Mouse (Mus musculus): Measurements from ENCODE around the gene Gm49510. TPM values are rescaled to one million over a fixed set of nuclear protein-coding genes. Genes with fewer than 3 reads are reported as not detected.

Gene Gm49510
- polyA plus RNA-seq, 1 experiment from 2014 or later, result not detected

DNA sequence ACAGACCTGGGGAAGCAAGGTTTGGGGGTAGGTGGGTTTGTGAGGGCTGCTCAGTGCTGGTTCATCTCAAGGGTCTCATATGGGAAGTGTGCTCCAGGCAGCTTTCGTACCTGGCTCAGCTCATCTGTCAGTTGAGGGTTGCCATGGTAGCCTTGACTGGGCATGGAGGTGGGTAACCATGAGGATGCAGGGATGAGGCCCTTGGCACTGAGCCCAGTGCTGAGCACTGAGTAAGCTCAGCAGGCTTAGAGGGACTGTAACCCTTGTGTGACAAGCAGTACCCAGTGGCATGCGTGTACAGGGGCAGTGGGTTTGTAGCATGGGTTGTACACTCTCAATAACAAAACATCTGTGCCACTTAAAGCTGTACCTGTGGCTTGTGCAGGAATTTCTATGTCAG is 38.5 kb downstream of the Gm49510 start:
- Histone ChIP-seq H3K27ac (replicated peaks in 1 of 2; ENCODE audit: control insufficient read depth in 1 of 2, insufficient read depth in 1 of 2, low read depth in 2 of 2, low read length in 2 of 2) (no peak overlapping the region), H3K4me3 (ENCODE audit: control insufficient read depth in 1 of 2, insufficient read depth in 1 of 2, low read depth in 1 of 2, low read length in 2 of 2) (no peak overlapping the region), H3K4me2 (ENCODE audit: low read length) (no peak overlapping the region), H3K27me3 (ENCODE audit: control insufficient read depth, insufficient read depth, low read length) (no peaks in the 10 kb centered on the region), H3K36me3 (ENCODE audit: control insufficient read depth, insufficient read depth, low read length) (peaks cover 54% of the 10 kb centered on the region), H3K9me3 (ENCODE audit: control insufficient read depth, low read length) (no peaks in the 10 kb centered on the region), H3K9ac (ENCODE audit: low read length) (no peak overlapping the region), H3K4me1 (ENCODE audit: control insufficient read depth in 2 of 2, insufficient read depth in 2 of 2, low read length in 2 of 2) (peaks cover 5 to 18% of the 10 kb centered on the region in 2 experiments; a peak in 3 of 4 replicates)
- WGBS, result 71% methylated on average over 2 of the region's 2 CpGs
- ATAC-seq (ENCODE audit: insufficient number of reproducible peaks, insufficient read depth, low FRiP score, low read depth), result no peak

DNA sequence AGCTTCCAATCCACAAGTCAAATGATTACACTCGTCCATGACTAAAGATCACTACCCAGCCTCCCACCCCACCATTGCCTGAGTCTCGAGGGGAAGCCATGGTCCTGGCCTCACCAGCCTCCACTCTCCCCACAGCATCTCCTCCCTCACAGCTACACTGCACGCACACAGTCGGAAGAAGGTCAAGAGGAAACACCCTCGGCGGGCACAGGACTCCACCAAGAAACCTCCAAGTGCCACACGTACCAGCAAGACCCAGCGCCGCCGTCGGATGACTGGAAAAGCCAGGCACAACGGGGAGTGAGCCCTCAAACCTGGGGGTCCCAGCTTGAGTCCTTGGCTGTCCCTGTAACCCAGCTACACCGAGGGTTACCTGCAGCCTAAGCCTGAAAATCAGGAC is 40.9 kb downstream of the Gm49510 start:
- H3K9me3 ChIP-seq (ENCODE audit: control insufficient read depth, low read length), result no peaks in the 10 kb centered on the region
- ATAC-seq (ENCODE audit: insufficient number of reproducible peaks, insufficient read depth, low FRiP score, low read depth), result no peak
- no peaks in the 10 kb centered on the region for H3K27me3 ChIP-seq (ENCODE audit: control insufficient read depth, insufficient read depth, low read length)
- no peak overlapping the region for H3K4me3 ChIP-seq (ENCODE audit: control insufficient read depth in 1 of 2, insufficient read depth in 1 of 2, low read depth in 1 of 2, low read length in 2 of 2)
- WGBS, result 90% methylated on average over 13 of the region's 13 CpGs
- no peak overlapping the region for H3K4me2 ChIP-seq (ENCODE audit: low read length)
- H3K27ac ChIP-seq (replicated peaks in 1 of 2; ENCODE audit: control insufficient read depth in 1 of 2, insufficient read depth in 1 of 2, low read depth in 2 of 2, low read length in 2 of 2), result no peak overlapping the region
- H3K9ac ChIP-seq (ENCODE audit: low read length), result no peak overlapping the region
- peaks cover 54% of the 10 kb centered on the region for H3K36me3 ChIP-seq (ENCODE audit: control insufficient read depth, insufficient read depth, low read length)
- peaks cover 5 to 14% of the 10 kb centered on the region in 2 experiments; a peak in 3 of 4 replicates for H3K4me1 ChIP-seq (ENCODE audit: control insufficient read depth in 2 of 2, insufficient read depth in 2 of 2, low read length in 2 of 2)

DNA sequence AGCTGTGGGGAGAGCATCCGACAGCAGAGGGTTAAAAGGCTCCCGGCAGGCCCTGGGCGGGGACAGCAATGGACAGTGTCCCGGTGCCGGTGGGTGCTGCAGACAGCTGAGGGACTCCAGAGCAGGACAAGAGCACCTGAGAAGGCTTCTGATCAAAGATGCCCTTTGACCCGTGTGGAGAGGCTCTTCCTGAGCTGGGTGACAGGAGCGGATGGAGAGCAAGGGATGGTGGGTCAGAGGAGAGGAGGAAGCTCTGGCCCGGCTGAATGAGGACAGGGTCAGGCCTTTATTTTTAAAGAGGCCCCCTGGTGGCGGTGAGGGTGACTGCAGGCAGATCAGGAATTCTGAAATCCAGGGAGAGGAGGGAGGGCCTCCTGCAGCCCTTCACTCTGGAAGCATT is 43.2 kb downstream of the Gm49510 start:
- Histone ChIP-seq H3K9me3 (ENCODE audit: control insufficient read depth, low read length) (no peaks in the 10 kb centered on the region), H3K4me3 (ENCODE audit: control insufficient read depth in 1 of 2, insufficient read depth in 1 of 2, low read depth in 1 of 2, low read length in 2 of 2) (peak overlapping the region; percentile 29 to 50), H3K36me3 (ENCODE audit: control insufficient read depth, insufficient read depth, low read length) (peaks cover 44% of the 10 kb centered on the region), H3K4me2 (ENCODE audit: low read length) (peak overlapping the region; percentile 61), H3K9ac (ENCODE audit: low read length) (peak overlapping the region; percentile 54), H3K4me1 (ENCODE audit: control insufficient read depth in 2 of 2, insufficient read depth in 2 of 2, low read length in 2 of 2) (peaks cover 3 to 6% of the 10 kb centered on the region in 2 experiments; a peak in 2 of 4 replicates), H3K27ac (replicated peaks in 1 of 2; ENCODE audit: control insufficient read depth in 1 of 2, insufficient read depth in 1 of 2, low read depth in 2 of 2, low read length in 2 of 2) (no peak overlapping the region), H3K27me3 (ENCODE audit: control insufficient read depth, insufficient read depth, low read length) (no peaks in the 10 kb centered on the region)
- ATAC-seq (ENCODE audit: insufficient number of reproducible peaks, insufficient read depth, low FRiP score, low read depth), result peak; percentile 45; the same call in 1 of the 2 replicates
- 1% methylated on average over 9 of the region's 9 CpGs for whole genome bisulfite sequencing

DNA sequence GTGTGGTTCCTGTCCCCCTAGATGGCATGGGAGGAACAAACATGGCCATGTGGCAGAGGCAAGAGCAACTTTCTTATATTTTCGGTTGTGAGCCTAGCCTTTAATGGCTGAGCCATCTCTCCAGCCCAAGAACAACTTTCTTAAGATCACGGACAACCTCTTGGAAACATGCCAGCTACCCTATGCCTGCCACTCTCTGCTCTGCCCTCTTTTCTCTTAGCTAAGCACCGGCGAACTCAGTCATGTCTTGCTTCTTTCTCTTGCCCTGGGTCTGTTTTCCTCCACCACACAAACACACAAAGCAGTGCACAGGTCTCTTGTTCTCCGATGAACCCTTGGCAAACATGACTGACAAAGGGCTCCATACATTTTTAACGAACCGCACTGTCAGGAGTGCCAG is 46.8 kb downstream of the Gm49510 start:
- WGBS, result 77% methylated on average over 7 of the region's 7 CpGs
- no peak overlapping the region for H3K4me2 ChIP-seq (ENCODE audit: low read length)
- no peak overlapping the region for H3K27ac ChIP-seq (replicated peaks in 1 of 2; ENCODE audit: control insufficient read depth in 1 of 2, insufficient read depth in 1 of 2, low read depth in 2 of 2, low read length in 2 of 2)
- no peaks in the 10 kb centered on the region for H3K9me3 ChIP-seq (ENCODE audit: control insufficient read depth, low read length)
- peaks cover 4% of the 10 kb centered on the region; the same call in 1 of the 2 replicates for H3K27me3 ChIP-seq (ENCODE audit: control insufficient read depth, insufficient read depth, low read length)
- H3K4me1 ChIP-seq (ENCODE audit: control insufficient read depth in 2 of 2, insufficient read depth in 2 of 2, low read length in 2 of 2), result peaks cover 9 to 12% of the 10 kb centered on the region in 2 experiments; a peak in 3 of 4 replicates
- no peak for ATAC-seq (ENCODE audit: insufficient number of reproducible peaks, insufficient read depth, low FRiP score, low read depth)
- H3K36me3 ChIP-seq (ENCODE audit: control insufficient read depth, insufficient read depth, low read length), result peaks cover 9% of the 10 kb centered on the region
- H3K4me3 ChIP-seq (ENCODE audit: control insufficient read depth in 1 of 2, insufficient read depth in 1 of 2, low read depth in 1 of 2, low read length in 2 of 2), result no peak overlapping the region
- H3K9ac ChIP-seq (ENCODE audit: low read length), result no peak overlapping the region

DNA sequence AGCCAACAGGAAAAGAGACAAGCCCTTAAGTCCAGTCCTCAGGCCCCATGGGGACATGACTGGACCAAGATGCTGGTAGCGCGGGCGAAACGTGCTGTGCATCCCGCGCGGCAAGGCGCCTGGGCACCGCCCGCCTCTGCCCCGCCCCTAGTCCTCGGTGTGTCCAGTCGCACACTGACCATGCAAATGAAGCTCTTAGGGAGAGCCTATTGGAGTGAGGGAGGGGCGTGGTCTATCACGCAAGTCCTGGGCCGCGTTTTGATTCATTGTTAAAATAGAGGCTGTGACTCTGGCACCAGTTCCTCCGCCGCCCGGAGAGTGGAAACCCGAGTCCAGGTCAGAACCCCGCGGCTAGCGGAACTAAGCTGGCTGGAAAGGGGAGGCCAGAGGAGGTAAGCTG is 48.2 kb downstream of the Gm49510 start, which contains the start of gene Triobp:
Gene Triobp, plus strand, starts transcription at position 68 of the 400 bp plus-strand sequence.
- Histone ChIP-seq H3K4me2 (ENCODE audit: low read length) (peak within 1 kb of the TSS; percentile 90), H3K4me1 (ENCODE audit: control insufficient read depth in 2 of 2, insufficient read depth in 2 of 2, low read length in 2 of 2) (peaks cover 6 to 8% of the 10 kb centered on the region in 2 experiments; a peak in 3 of 4 replicates), H3K36me3 (ENCODE audit: control insufficient read depth, insufficient read depth, low read length) (no peaks in the 10 kb centered on the region), H3K27ac (replicated peaks in 1 of 2; ENCODE audit: control insufficient read depth in 1 of 2, insufficient read depth in 1 of 2, low read depth in 2 of 2, low read length in 2 of 2) (no peak within 1 kb of the TSS), H3K4me3 (ENCODE audit: control insufficient read depth in 1 of 2, insufficient read depth in 1 of 2, low read depth in 1 of 2, low read length in 2 of 2) (peak within 1 kb of the TSS; percentile 45 to 54), H3K9ac (ENCODE audit: low read length) (peak within 1 kb of the TSS; percentile 68), H3K9me3 (ENCODE audit: control insufficient read depth, low read length) (no peaks in the 10 kb centered on the region), H3K27me3 (ENCODE audit: control insufficient read depth, insufficient read depth, low read length) (peaks cover 4% of the 10 kb centered on the region; the same call in 1 of the 2 replicates)
- ATAC-seq (ENCODE audit: insufficient number of reproducible peaks, insufficient read depth, low FRiP score, low read depth), result peak; percentile 94
- under 1% methylated on average over 24 of the region's 24 CpGs for WGBS

DNA sequence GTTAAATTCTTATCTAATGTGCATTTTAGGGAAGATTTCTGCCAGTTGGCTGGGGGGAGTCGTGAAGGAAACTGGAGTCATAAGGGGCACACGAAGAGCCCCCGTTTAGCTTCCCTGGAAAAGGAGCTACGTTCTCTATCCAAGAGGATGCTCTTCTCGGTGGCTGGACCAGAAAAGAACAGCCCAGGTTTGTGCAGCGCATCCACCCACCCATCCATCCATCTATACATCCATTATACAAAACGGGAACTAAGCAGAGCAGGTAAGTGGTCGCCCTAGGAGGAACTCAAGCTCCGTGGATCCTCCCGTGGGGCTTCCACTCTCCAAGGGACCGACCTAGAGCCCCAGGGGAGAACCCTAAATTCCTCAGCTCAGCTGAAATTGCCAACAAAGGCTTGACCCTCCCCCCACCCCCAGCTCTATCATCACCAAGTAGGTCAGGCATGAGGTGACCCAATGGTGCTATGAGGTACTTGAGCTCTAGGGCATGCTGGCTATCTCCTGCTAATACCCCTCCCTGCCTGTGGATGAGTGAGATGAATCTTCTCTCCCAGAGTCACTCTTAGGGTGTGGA is 48.8 kb downstream of the Gm49510 start:
- 9% methylated on average over 11 of the region's 11 CpGs for WGBS
- ATAC-seq (ENCODE audit: insufficient number of reproducible peaks, insufficient read depth, low FRiP score, low read depth), result no peak
- Histone ChIP-seq H3K27ac (replicated peaks in 1 of 2; ENCODE audit: control insufficient read depth in 1 of 2, insufficient read depth in 1 of 2, low read depth in 2 of 2, low read length in 2 of 2) (no peak overlapping the region), H3K36me3 (ENCODE audit: control insufficient read depth, insufficient read depth, low read length) (no peaks in the 10 kb centered on the region), H3K27me3 (ENCODE audit: control insufficient read depth, insufficient read depth, low read length) (peaks cover 4% of the 10 kb centered on the region; the same call in 1 of the 2 replicates), H3K4me2 (ENCODE audit: low read length) (peak overlapping the region; percentile 90), H3K9ac (ENCODE audit: low read length) (peak overlapping the region; percentile 68), H3K9me3 (ENCODE audit: control insufficient read depth, low read length) (no peaks in the 10 kb centered on the region), H3K4me1 (ENCODE audit: control insufficient read depth in 2 of 2, insufficient read depth in 2 of 2, low read length in 2 of 2) (peaks cover 6 to 8% of the 10 kb centered on the region in 2 experiments; a peak in 3 of 4 replicates), H3K4me3 (ENCODE audit: control insufficient read depth in 1 of 2, insufficient read depth in 1 of 2, low read depth in 1 of 2, low read length in 2 of 2) (peak overlapping the region; percentile 45 to 54)

DNA sequence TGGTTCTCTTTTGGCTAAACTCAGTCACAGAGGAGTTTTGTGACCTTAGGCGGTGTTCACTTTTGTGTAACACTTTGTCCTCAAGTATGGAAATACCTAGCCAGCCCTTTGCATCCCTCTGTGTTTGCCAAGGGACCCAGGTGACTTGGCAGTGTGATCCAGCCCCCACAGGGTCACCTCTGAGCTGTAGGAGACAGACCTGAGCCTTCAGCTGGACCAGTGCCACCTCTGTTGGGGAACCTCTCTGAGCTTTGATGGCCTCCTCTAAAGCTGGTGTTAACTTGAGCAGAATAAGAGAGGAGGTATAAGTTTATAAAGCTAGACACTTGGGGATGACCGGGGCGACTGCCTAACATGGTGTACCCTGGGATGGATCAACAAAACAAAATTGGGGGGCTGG is 49.4 kb downstream of the Gm49510 start:
- Histone ChIP-seq H3K36me3 (ENCODE audit: control insufficient read depth, insufficient read depth, low read length) (no peaks in the 10 kb centered on the region), H3K4me2 (ENCODE audit: low read length) (no peak overlapping the region), H3K27ac (replicated peaks in 1 of 2; ENCODE audit: control insufficient read depth in 1 of 2, insufficient read depth in 1 of 2, low read depth in 2 of 2, low read length in 2 of 2) (no peak overlapping the region), H3K4me1 (ENCODE audit: control insufficient read depth in 2 of 2, insufficient read depth in 2 of 2, low read length in 2 of 2) (peaks cover 6 to 8% of the 10 kb centered on the region in 2 experiments; a peak in 3 of 4 replicates), H3K9ac (ENCODE audit: low read length) (no peak overlapping the region), H3K4me3 (ENCODE audit: control insufficient read depth in 1 of 2, insufficient read depth in 1 of 2, low read depth in 1 of 2, low read length in 2 of 2) (no peak overlapping the region), H3K27me3 (ENCODE audit: control insufficient read depth, insufficient read depth, low read length) (peaks cover 4% of the 10 kb centered on the region; the same call in 1 of the 2 replicates), H3K9me3 (ENCODE audit: control insufficient read depth, low read length) (no peaks in the 10 kb centered on the region)
- WGBS, result 95% methylated on average over 3 of the region's 3 CpGs
- no peak for ATAC-seq (ENCODE audit: insufficient number of reproducible peaks, insufficient read depth, low FRiP score, low read depth)
